ENCODE assay signal across 9 mouse cellular contexts in genomic region chr10:30778240-30778639, GRCm38 (mm10). TPM values are rescaled to one million over a fixed set of nuclear protein-coding genes. Genes with fewer than 3 reads are reported as not detected.
DNase-seq lines count a peak whose midpoint lies in the region; ATAC-seq and TF ChIP-seq lines count a peak whose summit lies in the region.
"Had no signal": no experiment of that assay in that cellular context is flagged by ENCODE, and none has a peak within 500 bp of the region (broad histone marks: within the 10 kb centered on the region; RNA-seq: fewer than 3 reads in every experiment).

No protein-coding gene starts in this region.

- H3K4me2 ChIP-seq in hindbrain, postnatal 0 days (ENCODE audit: low read depth, low read length), result no peak overlapping the region
- no peak overlapping the region for H3K4me2 ChIP-seq in hindbrain, embryonic 13.5 days

- H3K27me3 ChIP-seq in hindbrain, postnatal 0 days (ENCODE audit: insufficient read depth, low read length), result no peaks in the 10 kb centered on the region
- H3K27me3 ChIP-seq in hindbrain, embryonic 13.5 days, result no peaks in the 10 kb centered on the region

- no peaks in the 10 kb centered on the region for H3K4me1 ChIP-seq in hindbrain, postnatal 0 days (ENCODE audit: insufficient read depth, low read length)
- peaks cover 17% of the 10 kb centered on the region for H3K4me1 ChIP-seq in hindbrain, embryonic 13.5 days (replicated peaks)

- peak overlapping the region; percentile 41; the same call in 1 of the 2 replicates for H3K27ac ChIP-seq in hindbrain, postnatal 0 days
- no peak overlapping the region for H3K27ac ChIP-seq in hindbrain, embryonic 13.5 days
- H3K27ac ChIP-seq: liver, embryonic 14.5 days had no signal

- TF ChIP-seq CTCF in hindbrain, postnatal 0 days (IDR thresholded peaks at IDR 0.05; ENCODE audit: low read depth), result no peak

- peak; percentile 56; the same call in 1 of the 2 replicates for ATAC-seq in hindbrain, postnatal 0 days
- ATAC-seq in hindbrain, embryonic 13.5 days (ENCODE audit: low FRiP score), result no peak
- peak; percentile 10 for ATAC-seq in activated CD4-positive, CD25-positive, alpha-beta regulatory T cell, adult 4 months
- peak; percentile 21 for ATAC-seq in inflammation-experienced regulatory T-cells, adult 6 months

- H3K9ac ChIP-seq in hindbrain, postnatal 0 days (replicated peaks; ENCODE audit: low read length), result no peak overlapping the region
- H3K9ac ChIP-seq in hindbrain, embryonic 13.5 days, result no peak overlapping the region
- H3K9ac ChIP-seq: liver, embryonic 14.5 days had no signal

- no peak for DNase-seq in hindbrain, postnatal 0 days (ENCODE audit: low spot score)
- DNase-seq in cerebellum, postnatal 25 days, result peak; percentile 83
- DNase-seq in thymus, postnatal 4 days, result no peak
- DNase-seq in thymus, postnatal 10 days (ENCODE audit: low spot score in 2 of 2), result no peak
- no peak for DNase-seq in ovary, postnatal 14 days (ENCODE audit: low spot score)

- 62% methylated on average over 3 of the region's 3 CpGs for WGBS in hindbrain, postnatal 0 days
- 82% methylated on average over 3 of the region's 3 CpGs for WGBS in hindbrain, embryonic 13.5 days

- no peak overlapping the region for H3K4me3 ChIP-seq in hindbrain, postnatal 0 days (ENCODE audit: low read length)
- no peak overlapping the region for H3K4me3 ChIP-seq in hindbrain, embryonic 13.5 days

- H3K36me3 ChIP-seq in hindbrain, postnatal 0 days (ENCODE audit: insufficient read depth, low read length), result no peaks in the 10 kb centered on the region; the same call in 1 of the 2 replicates
- no peaks in the 10 kb centered on the region for H3K36me3 ChIP-seq in hindbrain, embryonic 13.5 days

- H3K9me3 ChIP-seq in hindbrain, postnatal 0 days (ENCODE audit: low read length), result no peaks in the 10 kb centered on the region
- no peaks in the 10 kb centered on the region for H3K9me3 ChIP-seq in hindbrain, embryonic 13.5 days

RNA-seq across cellular contexts. Expression of gene Ncoa7, which starts 24.9 kb away (rescaled TPM):
- total RNA-seq in hindbrain, postnatal 0 days (2014; rRNA removed), result 19.8 and 26.5 TPM in 2 replicates
- 23.4 and 24.4 TPM in 2 replicates for polyA plus RNA-seq in hindbrain, postnatal 0 days (2015; fragmentation: Nextera tagmentation; extraction: Ambion mirVana)
- 12.6 and 13.1 TPM in 2 replicates for polyA plus RNA-seq in hindbrain, embryonic 13.5 days (2015; fragmentation: Nextera tagmentation; extraction: Ambion mirVana)
- polyA plus RNA-seq in activated CD4-positive, CD25-positive, alpha-beta regulatory T cell, adult 4 months (2017; shearing (Covaris generic)), result 100 to 1,000 TPM; 132 to 145 TPM
- polyA plus RNA-seq in inflammation-experienced regulatory T-cells, adult 6 months (2017; shearing (Covaris generic)), result 100 to 1,000 TPM in 1 of 3 experiments, 10 to 100 TPM in 2; 28.3 to 108 (median 83.7) TPM

Comparison
In these comparisons a context has a peak if more than half of its experiments do, and no peak if none do; other contexts are left out.
1. DNase-seq: peak in cerebellum, postnatal 25 days (2 of 2); none in hindbrain, postnatal 0 days (single experiment), thymus, postnatal 4 days (single experiment), thymus, postnatal 10 days (0 of 2) and ovary, postnatal 14 days (single experiment).